Mouse (Mus musculus) limb, embryonic 15.5 days (tissue): ENCODE results near the gene Stxbp3. TPM values are rescaled to one million over a fixed set of nuclear protein-coding genes. Genes with fewer than 3 reads are reported as not detected.

Source experiments
- ATAC-seq: fragments of 200-750 bp; cut with Nextera tagmentation; 2 replicates; pipeline ENCODE4 v1.8.0; 2017; ENCODE audit warnings: low read depth, moderate TSS enrichment; ENCODE audit not compliant: insufficient number of reproducible peaks, low FRiP score, low TSS enrichment
- H3K27ac ChIP-seq: fragments of 300-500 bp; sonication (generic); 2 replicates; pipeline ENCODE4 v1.5.1; 2015; ENCODE audit warnings: moderate library complexity, mild to moderate bottlenecking, inconsistent platforms
- H3K27me3 ChIP-seq: fragments of 300-500 bp; sonication (generic); 2 replicates; pipeline ENCODE4 v1.6.1; 2015; ENCODE audit warnings: inconsistent platforms
- H3K36me3 ChIP-seq: fragments of 300-500 bp; sonication (generic); 2 replicates; pipeline ENCODE4 v1.6.1; 2015; ENCODE audit warnings: inconsistent platforms
- H3K4me1 ChIP-seq: fragments of 300-500 bp; sonication (generic); 2 replicates; pipeline ENCODE4 v1.6.1; 2015; ENCODE audit warnings: inconsistent platforms
- H3K4me2 ChIP-seq: fragments of 300-500 bp; sonication (generic); 2 replicates; pipeline ENCODE4 v1.6.1; 2015; ENCODE audit warnings: mild to moderate bottlenecking, inconsistent platforms
- H3K4me3 ChIP-seq: fragments of 300-500 bp; sonication (generic); 2 replicates; pipeline ENCODE4 v1.5.1; 2015; ENCODE audit warnings: mild to moderate bottlenecking, inconsistent platforms
- H3K9ac ChIP-seq: fragments of 300-500 bp; sonication (generic); 2 replicates; pipeline ENCODE4 v1.6.1; 2015; ENCODE audit warnings: inconsistent platforms
- H3K9me3 ChIP-seq: fragments of 300-500 bp; sonication (generic); 2 replicates; pipeline ENCODE4 v1.6.1; 2016; ENCODE audit warnings: inconsistent platforms
- WGBS: fragments of 180-500 bp; shearing (Covaris S2); methylation state at CpG from one replicate; pipeline ENCODE4 v1.1.7; 2015; 5-methylcytosine and 5-hydroxymethylcytosine counted together
- polyA plus RNA-seq: library from polyadenylated mRNA; unstranded; fragments of >200 nt; fragmentation: Nextera tagmentation; extraction: Ambion mirVana; gene quantifications from 2 replicates; pipeline ENCODE4 v1.2.1, GENCODE M21; 2015

Gene Stxbp3
- polyA plus RNA-seq, 1 experiment from 2014 or later = 46.6 TPM

DNA sequence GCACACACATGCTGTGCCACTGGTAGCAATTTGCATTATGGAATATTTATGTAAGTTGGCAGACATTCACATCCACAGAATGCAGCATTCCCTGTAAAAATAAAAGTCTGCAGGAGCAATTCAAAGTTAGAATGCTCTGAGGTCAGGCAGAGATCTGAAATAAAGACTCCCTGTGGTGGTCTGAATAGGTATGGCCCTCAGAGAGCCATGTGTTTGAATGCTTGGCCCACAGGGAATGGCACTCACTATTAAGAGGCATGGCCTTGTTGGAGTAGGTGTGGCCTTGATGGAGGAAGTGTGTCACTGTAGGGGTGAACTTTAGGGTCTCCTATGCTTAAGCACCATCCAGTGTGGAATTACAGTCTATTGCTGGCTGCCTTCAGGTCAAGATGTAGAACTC is 47.9 kb downstream of the Stxbp3 start:
- ATAC-seq = no peak

DNA sequence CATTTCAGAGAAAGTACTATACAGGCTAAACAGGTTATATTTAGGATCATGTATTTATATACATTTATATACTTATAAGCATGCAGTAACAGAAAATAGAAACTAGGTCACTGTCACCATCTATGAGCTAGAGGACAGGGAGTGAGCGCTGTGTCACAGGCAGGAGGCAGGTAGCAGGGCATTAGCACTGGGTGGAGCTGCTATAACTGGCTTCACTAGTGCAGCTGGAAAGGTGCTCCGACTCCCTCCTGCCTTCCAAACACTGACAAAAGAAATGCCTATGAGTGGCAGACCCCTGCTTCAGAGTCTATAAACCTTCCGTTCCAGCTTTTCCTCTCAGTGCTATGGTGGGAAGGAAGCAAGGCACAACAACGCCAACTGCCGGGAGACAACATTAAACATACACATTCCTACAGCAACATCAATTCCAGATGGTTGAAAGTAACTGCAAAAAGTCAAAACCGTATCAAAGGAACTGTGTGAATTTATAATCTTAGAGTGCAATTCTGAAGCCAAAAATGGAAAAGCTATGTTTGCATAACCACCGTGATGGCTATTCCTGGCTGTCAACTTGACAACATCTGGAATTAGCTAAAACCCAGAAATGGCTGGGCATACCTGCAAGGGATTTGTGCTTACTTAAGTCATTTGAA is 49.1 kb downstream of the Stxbp3 start:
- H3K27ac ChIP-seq = peak overlapping the region; percentile 82
- H3K9me3 ChIP-seq = no peaks in the 10 kb centered on the region
- H3K9ac ChIP-seq = no peak overlapping the region
- WGBS = 11% methylated on average over 7 of the region's 7 CpGs
- no peaks in the 10 kb centered on the region for H3K27me3 ChIP-seq
- H3K4me3 ChIP-seq = no peak overlapping the region
- H3K4me2 ChIP-seq = no peak overlapping the region
- H3K36me3 ChIP-seq = peaks cover 26% of the 10 kb centered on the region
- peaks cover 40% of the 10 kb centered on the region for H3K4me1 ChIP-seq
- ATAC-seq = peak; percentile 69

More for the DNA sequence above, 47.9 kb downstream of the Stxbp3 start:
- Histone ChIP-seq H3K9ac (no peak overlapping the region), H3K4me3 (no peak overlapping the region), H3K27me3 (no peaks in the 10 kb centered on the region), H3K4me1 (peaks cover 40% of the 10 kb centered on the region), H3K9me3 (no peaks in the 10 kb centered on the region), H3K4me2 (no peak overlapping the region), H3K27ac (peak overlapping the region; percentile 82; the same call in 1 of the 2 replicates), H3K36me3 (peaks cover 36% of the 10 kb centered on the region)

DNA sequence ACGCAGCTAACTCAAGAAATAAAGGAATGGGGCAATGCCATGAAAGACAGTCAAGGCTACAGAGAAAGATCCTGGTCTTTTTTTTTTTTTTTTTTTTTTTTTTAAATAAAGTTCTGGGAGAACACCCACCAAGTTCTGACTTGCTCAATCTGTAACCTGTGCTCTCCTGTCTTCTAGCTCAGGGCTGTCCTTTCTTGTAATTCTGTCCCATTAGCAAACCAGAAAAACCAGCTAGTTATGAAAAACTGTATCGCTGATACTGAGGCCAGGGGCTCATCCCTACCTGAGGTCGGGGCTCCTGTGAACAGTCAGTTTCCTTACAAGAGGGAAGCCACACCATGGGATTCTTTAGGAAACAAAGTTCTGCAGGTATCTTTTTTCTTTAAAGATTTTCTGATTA is 49.8 kb downstream of the Stxbp3 start:
- 62% methylated on average over 3 of the region's 3 CpGs for WGBS
- Histone ChIP-seq H3K27me3 (no peaks in the 10 kb centered on the region), H3K9me3 (no peaks in the 10 kb centered on the region), H3K36me3 (peaks cover 20% of the 10 kb centered on the region), H3K9ac (no peak overlapping the region), H3K4me3 (no peak overlapping the region), H3K4me2 (no peak overlapping the region), H3K27ac (peak overlapping the region; percentile 82), H3K4me1 (peaks cover 40% of the 10 kb centered on the region)
- ATAC-seq = no peak

DNA sequence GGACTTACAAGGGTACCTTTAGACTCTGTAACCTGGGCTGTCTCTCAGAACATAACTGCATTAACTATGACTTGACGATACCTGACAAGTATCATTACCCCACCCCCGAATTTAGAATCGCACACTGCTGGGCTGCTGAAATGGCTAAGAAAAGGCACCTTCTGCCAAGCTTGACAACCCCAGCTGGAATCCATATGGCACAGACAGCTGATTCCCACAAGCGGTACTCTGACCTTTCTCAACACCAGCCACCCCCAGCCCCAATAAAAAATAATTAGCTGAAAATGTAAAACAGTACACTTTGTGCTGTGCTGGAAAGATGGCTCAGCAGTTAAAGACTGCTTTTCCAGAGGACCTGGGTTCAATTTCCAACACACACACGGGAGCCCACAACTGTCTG is 51.0 kb downstream of the Stxbp3 start:
- peaks cover 40% of the 10 kb centered on the region for H3K4me1 ChIP-seq
- no peak; the same call in 1 of the 2 replicates for ATAC-seq
- peak overlapping the region; percentile 72 for H3K27ac ChIP-seq
- peaks cover 14% of the 10 kb centered on the region for H3K36me3 ChIP-seq
- no peaks in the 10 kb centered on the region for H3K9me3 ChIP-seq
- WGBS = 28% methylated on average over 5 of the region's 5 CpGs
- no peak overlapping the region for H3K4me2 ChIP-seq
- no peaks in the 10 kb centered on the region for H3K27me3 ChIP-seq
- no peak overlapping the region for H3K9ac ChIP-seq
- H3K4me3 ChIP-seq = no peak overlapping the region

DNA sequence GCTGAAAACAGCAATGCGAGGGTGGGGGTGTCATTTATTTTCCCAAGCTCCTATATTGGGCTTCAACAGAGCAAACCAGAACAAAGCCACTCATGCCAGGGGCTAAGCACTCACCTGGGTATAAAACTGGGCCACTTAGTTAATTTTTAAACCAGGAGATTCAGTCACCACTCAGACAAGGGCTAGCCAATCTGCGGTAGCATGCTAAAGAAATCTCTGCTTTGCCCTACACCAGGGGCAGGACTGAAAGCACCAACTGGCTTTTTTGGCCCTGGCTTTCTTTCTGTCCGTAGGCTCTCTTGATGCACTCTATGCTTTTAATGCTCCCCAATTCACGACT is 51.9 kb downstream of the Stxbp3 start:
- Histone ChIP-seq H3K27ac (0 out of 2 replicates have a peak overlapping the region, but pooled peaks have one; percentile 59), H3K4me3 (no peak overlapping the region), H3K9me3 (no peaks in the 10 kb centered on the region), H3K27me3 (no peaks in the 10 kb centered on the region), H3K4me2 (no peak overlapping the region), H3K36me3 (peaks cover 8% of the 10 kb centered on the region; the same call in 1 of the 2 replicates), H3K4me1 (peaks cover 42% of the 10 kb centered on the region), H3K9ac (no peak overlapping the region)
- 79% methylated on average over 4 of the region's 4 CpGs for WGBS
- ATAC-seq = no peak

DNA sequence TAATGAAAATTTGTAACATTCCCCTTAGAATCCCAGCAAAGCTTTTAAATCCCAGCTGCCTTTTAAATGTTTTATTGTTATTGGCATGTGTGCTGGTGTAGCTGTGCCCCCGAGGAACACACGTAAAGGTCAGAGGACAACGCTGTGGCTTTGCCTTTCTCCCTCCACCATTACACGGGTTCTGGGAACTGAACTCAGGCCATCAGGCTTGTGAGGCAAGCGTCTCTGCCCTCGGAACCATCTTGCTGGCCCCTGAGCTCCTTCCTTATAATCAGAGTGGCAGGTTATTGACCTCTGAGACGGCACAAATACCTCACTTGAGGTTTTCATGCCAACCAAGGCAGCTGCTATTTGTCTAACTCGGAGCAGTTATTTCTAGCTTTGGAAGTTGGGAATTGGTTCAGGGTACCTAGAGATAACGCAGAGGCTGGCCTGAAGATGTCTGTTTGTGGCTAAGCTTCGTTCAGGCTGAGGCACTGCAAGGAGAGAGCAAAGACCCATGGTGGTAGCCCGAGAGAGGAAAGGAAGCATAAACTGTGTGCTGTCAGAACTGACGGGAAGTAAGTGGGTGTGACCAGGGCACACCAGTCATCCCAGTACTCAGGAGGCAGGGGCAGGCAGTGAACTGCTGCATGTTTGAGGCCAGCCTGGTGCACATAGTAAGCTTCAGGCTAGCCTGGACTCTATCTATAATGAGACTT is 52.4 kb downstream of the Stxbp3 start:
- Histone ChIP-seq H3K27ac (peak overlapping the region; percentile 59), H3K27me3 (no peaks in the 10 kb centered on the region), H3K4me3 (no peak overlapping the region), H3K4me1 (peaks cover 44% of the 10 kb centered on the region), H3K9me3 (no peaks in the 10 kb centered on the region), H3K36me3 (peaks cover 7% of the 10 kb centered on the region; the same call in 1 of the 2 replicates), H3K4me2 (no peak overlapping the region), H3K9ac (no peak overlapping the region)
- 25% methylated on average over 12 of the region's 12 CpGs for WGBS
- ATAC-seq = no peak

DNA sequence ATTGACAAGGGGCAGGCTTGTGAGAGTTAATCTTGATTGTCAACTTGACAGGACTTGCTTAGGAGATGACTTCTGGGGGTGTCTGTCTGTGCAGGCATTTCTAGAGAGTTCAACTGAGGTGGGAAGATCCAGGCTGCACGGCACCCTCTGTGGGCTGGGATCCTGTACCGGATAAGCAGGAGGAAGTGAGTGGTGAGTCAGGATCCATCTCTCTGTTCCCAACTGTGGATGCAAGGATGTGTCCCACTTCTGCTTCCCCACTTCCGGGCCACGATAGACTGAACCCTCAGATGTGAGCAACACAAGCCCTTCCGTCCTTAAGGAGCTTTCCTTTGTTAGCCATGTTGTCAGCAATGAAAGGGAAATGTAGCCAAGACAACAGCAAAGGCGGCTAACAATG is 53.8 kb downstream of the Stxbp3 start:
- no peaks in the 10 kb centered on the region for H3K9me3 ChIP-seq
- H3K27me3 ChIP-seq = no peaks in the 10 kb centered on the region
- no peak overlapping the region for H3K9ac ChIP-seq
- peaks cover 47% of the 10 kb centered on the region for H3K4me1 ChIP-seq
- no peak overlapping the region for H3K4me2 ChIP-seq
- H3K27ac ChIP-seq = peak overlapping the region; percentile 38; the same call in 1 of the 2 replicates
- WGBS = 81% methylated on average over 6 of the region's 6 CpGs
- no peak overlapping the region for H3K4me3 ChIP-seq
- H3K36me3 ChIP-seq = no peaks in the 10 kb centered on the region
- ATAC-seq = no peak

DNA sequence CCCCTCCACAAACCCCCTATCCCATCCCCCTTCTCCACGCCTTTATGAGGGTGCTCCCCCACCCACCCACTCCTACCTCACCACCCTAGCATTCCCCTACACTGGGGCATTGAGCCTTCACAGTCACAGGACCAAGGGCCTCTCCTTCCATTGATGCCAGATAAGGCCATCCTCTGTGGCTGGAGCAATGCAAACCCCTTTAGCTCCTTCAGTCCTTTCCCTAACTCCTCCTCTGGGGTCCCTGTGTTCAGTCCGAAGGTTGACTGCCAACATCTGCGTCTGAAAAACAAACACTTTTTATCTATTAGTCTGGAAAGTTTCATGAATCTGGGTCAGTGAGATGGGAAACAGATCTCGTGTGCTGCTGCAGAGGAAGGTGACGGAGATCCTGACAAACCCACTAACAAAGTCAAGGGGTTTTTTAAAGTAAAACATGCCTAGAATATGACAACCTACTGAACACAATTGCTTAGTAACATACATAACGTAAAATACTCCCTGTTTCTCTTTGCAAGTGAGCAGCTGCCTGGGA is 57.9 kb downstream of the Stxbp3 start:
- 28% methylated on average over 6 of the region's 6 CpGs for WGBS
- Histone ChIP-seq H3K27me3 (no peaks in the 10 kb centered on the region), H3K4me3 (no peak overlapping the region), H3K4me1 (peaks cover 31% of the 10 kb centered on the region), H3K36me3 (no peaks in the 10 kb centered on the region), H3K27ac (peak overlapping the region; percentile 78), H3K9ac (no peak overlapping the region), H3K9me3 (no peaks in the 10 kb centered on the region), H3K4me2 (no peak overlapping the region)
- no peak for ATAC-seq

DNA sequence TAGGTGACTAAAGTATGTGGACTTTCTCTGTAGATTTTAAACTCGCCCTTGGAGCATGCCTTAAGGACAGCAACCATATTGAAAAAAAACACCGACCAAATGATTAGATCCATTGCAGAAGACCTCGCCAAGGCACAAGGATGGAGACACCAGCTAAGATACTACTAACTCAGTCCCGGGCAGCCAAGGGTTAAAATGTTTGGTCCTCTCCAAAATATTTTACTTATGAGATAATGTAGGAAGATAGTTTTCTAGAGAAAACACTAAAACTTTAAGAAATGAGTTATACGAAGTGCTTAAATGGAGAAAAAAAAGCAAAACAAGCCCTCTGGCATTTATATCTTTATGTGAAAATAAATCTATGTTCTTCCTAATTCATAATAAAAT is 58.4 kb downstream of the Stxbp3 start:
- Histone ChIP-seq H3K27ac (peak overlapping the region; percentile 86), H3K4me3 (no peak overlapping the region), H3K9ac (no peak overlapping the region), H3K4me2 (no peak overlapping the region), H3K9me3 (no peaks in the 10 kb centered on the region), H3K4me1 (peaks cover 31% of the 10 kb centered on the region), H3K36me3 (no peaks in the 10 kb centered on the region), H3K27me3 (no peaks in the 10 kb centered on the region)
- WGBS = 53% methylated on average over 5 of the region's 5 CpGs
- ATAC-seq = no peak

DNA sequence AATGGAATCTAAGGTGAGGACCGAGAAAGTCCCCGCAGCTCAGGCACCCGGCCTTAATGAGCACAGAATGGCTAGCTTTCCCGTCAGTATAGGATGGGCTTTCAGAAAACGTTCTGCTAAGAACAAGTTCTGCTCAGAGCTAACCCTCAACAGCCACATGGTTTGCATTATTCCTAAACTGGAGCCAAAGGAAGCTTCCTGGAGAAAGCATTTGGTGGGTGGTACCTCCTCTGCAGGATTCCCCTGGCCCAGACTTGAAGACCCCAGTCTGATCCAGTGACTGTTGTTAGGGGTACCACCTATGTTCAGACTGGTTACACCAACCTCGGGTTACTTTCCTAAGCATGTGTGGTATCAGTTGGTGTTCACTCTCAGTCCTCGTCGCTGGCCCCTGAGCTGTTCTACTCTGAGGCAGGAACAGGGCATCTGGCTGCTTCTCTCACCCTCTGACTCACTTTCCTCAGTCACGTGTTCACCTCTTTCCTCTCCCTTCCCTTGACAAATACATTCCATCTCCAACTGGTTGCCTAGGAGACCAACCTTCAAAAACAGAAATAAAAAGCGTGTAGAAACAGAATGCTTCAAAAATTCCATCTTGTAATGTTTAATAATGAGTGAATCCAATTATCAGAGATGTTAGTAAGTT is 59.0 kb downstream of the Stxbp3 start:
- peak overlapping the region; percentile 86 for H3K27ac ChIP-seq
- no peaks in the 10 kb centered on the region for H3K27me3 ChIP-seq
- H3K9ac ChIP-seq = no peak overlapping the region
- peak; percentile 80 for ATAC-seq
- H3K9me3 ChIP-seq = no peaks in the 10 kb centered on the region
- no peaks in the 10 kb centered on the region for H3K36me3 ChIP-seq
- no peak overlapping the region for H3K4me3 ChIP-seq
- WGBS = 29% methylated on average over 10 of the region's 10 CpGs
- peaks cover 31% of the 10 kb centered on the region for H3K4me1 ChIP-seq
- H3K4me2 ChIP-seq = no peak overlapping the region

DNA sequence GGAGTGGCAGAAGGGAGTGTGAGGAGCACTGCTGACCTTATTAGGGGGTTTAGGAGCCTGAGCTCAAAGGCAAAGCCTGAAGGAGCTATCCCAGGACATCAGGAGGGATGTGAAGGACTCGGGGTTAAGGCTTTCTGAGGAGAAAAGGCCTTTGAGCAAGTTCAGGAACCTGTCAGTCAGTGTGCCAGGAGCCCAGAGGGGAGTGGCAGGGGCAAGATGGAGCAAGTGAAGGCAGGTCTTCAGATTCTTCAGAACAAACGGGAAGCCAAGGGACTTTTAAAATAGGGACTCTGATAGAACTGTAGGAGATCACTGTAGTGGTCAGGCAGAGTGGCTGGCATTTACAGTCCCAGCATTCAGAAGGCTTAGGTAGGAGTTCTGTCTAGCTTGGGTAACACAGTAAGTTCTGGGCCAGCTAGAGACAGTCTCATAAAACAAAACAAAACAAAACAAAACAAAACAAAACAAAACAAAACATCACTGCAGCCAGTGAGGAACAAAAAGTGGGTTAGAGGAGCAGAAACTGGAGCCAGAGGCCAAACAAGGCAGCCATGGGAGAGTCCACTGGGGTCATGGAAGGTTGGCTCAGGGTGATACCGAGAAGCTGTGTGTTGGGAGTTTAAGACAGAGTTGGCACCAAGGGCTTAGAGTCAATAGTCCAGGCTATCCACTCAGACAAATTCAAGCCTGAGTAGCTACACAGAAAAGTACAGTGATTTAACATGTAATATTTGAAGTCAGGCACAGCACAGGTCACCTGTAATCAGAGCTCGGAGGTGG is 61.4 kb downstream of the Stxbp3 start:
- Histone ChIP-seq H3K4me2 (no peak overlapping the region), H3K4me1 (peaks cover 31% of the 10 kb centered on the region), H3K27ac (peak overlapping the region; percentile 43; the same call in 1 of the 2 replicates), H3K9me3 (no peaks in the 10 kb centered on the region), H3K9ac (no peak overlapping the region), H3K27me3 (no peaks in the 10 kb centered on the region), H3K36me3 (no peaks in the 10 kb centered on the region), H3K4me3 (no peak overlapping the region)
- WGBS = 68% methylated on average over 4 of the region's 4 CpGs
- ATAC-seq = no peak
